In genomic region chr4:32956423-32956822, GRCm38 (mm10) we compare ENCODE assay signal across 20 mouse cellular contexts. TPM values are rescaled to one million over a fixed set of nuclear protein-coding genes. Genes with fewer than 3 reads are reported as not detected.
"Had no signal": no experiment of that assay in that cellular context is flagged by ENCODE, and none has a peak within 500 bp of the region (broad histone marks: within the 10 kb centered on the region; RNA-seq: fewer than 3 reads in every experiment).

No protein-coding gene starts in this region.

- ATAC-seq: forebrain, embryonic 13.5 days; forebrain, embryonic 14.5 days; forebrain, embryonic 15.5 days; forebrain, embryonic 16.5 days; forebrain, postnatal 0 days had no signal

- DNase-seq: cerebellum, adult 9-11 months; cerebellum, postnatal 10 days; cerebellum, postnatal 14 days; cerebellum, postnatal 25 days; cerebellum, postnatal 36 days; embryo, embryonic 11 days; forebrain, postnatal 0 days; gastrocnemius, adult 2 months; gastrocnemius, postnatal 10 days; gastrocnemius, postnatal 14 days; gastrocnemius, postnatal 25 days; gastrocnemius, postnatal 36 days; heart, adult 11 months; heart, adult 18-20 months; heart, adult 2 months had no signal

RNA-seq across cellular contexts. Expression of gene Rragd, which starts 26.4 kb away (rescaled TPM):
- total RNA-seq: granulocyte monocyte progenitor cell, adult 5-6 weeks had no signal
